Mouse (Mus musculus): ENCODE results near the gene Gtf3c5.

Gtf3c5 gene

DNA sequence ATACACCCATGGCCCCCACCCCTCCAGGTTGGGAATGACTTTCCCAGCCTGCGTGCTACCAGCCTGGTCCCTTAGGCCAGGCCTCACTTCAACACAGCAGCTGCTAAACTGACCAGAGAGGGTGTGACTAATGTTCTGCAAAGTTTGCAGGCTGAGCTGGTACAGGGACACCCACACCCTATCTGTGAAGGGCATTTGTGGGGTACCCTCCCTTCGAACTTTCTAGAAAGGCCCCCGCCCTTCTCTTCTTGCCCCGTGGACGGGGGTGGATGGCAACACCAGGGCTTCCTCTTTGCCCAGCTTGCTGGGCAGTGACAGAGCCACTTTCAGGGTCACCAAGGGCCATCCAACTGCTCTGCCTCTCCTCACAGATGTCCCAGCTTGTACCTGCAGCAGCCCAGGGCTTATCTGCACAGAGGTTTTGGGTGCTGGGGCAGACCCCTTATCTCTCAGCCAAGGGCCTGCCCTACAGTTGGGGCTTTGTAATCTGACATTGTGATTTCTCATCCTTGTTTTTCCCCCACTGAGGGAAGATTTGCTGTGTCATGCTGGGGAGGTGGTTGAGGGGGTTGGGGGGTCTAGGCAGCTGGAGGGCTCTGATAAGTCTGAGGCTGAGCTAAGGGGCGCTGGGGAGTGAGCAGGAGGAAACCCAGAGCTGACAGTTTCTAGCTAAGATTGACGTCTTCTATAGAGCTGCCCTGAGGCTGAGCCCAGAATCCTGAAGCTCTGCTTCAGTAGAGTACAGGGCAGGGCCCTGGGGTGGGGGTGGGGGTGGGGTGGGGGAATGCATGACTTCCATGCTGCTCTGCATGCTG, 14.4 kb upstream of the Gtf3c5 start:
- Histone ChIP-seq H3K36me3 (ENCODE audit: control insufficient read depth, insufficient read depth, low read length, poor library complexity, severe bottlenecking) (no peaks in the 10 kb centered on the region), H3K27me3 (ENCODE audit: control insufficient read depth, insufficient read depth, low read length, poor library complexity, severe bottlenecking) (no peaks in the 10 kb centered on the region)
- DNase-seq (ENCODE audit: low read depth, low spot score) = no peak

GRCm38 (mm10) chr2:28596998-28597397, 13.4 kb upstream of the Gtf3c5 start:
- Histone ChIP-seq H3K36me3 (ENCODE audit: control insufficient read depth, insufficient read depth, low read length, poor library complexity, severe bottlenecking) (no peaks in the 10 kb centered on the region), H3K27me3 (ENCODE audit: control insufficient read depth, insufficient read depth, low read length, poor library complexity, severe bottlenecking) (no peaks in the 10 kb centered on the region)
- DNase-seq (ENCODE audit: low read depth, low spot score) = peak; percentile 24

DNA sequence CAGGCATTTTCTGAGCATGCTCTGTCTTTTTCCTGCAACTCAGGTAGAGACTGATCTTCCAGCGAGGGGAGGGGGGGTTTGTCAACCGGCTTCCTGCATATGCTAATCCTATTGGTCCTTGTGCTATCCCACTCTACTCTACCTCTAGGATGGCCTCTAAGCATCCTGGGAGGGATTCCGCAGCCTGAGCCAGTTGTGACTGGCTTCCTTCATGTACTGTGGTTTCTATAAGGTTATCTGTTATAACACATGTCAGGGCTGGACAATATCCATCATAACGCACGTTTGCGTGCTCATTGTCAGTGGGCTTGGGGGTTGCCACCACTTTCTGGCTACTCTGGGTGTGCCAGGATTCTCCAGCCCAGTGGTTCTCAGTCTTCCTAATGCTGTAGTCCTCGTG, 12.5 kb upstream of the Gtf3c5 start:
- no peak for DNase-seq (ENCODE audit: low read depth, low spot score)
- Histone ChIP-seq H3K27me3 (ENCODE audit: control insufficient read depth, insufficient read depth, low read length, poor library complexity, severe bottlenecking) (no peaks in the 10 kb centered on the region), H3K36me3 (ENCODE audit: control insufficient read depth, insufficient read depth, low read length, poor library complexity, severe bottlenecking) (no peaks in the 10 kb centered on the region)

- no peaks in the 10 kb centered on the region for H3K27me3 ChIP-seq (ENCODE audit: control insufficient read depth, insufficient read depth, low read length, poor library complexity, severe bottlenecking)
- H3K36me3 ChIP-seq (ENCODE audit: control insufficient read depth, insufficient read depth, low read length, poor library complexity, severe bottlenecking) = no peaks in the 10 kb centered on the region
- peak; percentile 86 for DNase-seq (ENCODE audit: low read depth, low spot score)
Measured at GRCm38 (mm10) chr2:28592809-28593208, 9.3 kb upstream of the Gtf3c5 start.

GRCm38 (mm10) chr2:28591479-28591878, 7.9 kb upstream of the Gtf3c5 start:
- Histone ChIP-seq H3K36me3 (ENCODE audit: control insufficient read depth, insufficient read depth, low read length, poor library complexity, severe bottlenecking) (no peaks in the 10 kb centered on the region), H3K27me3 (ENCODE audit: control insufficient read depth, insufficient read depth, low read length, poor library complexity, severe bottlenecking) (no peaks in the 10 kb centered on the region)
- no peak for DNase-seq (ENCODE audit: low read depth, low spot score)

- no peak for DNase-seq (ENCODE audit: low read depth, low spot score)
- no peaks in the 10 kb centered on the region for H3K36me3 ChIP-seq (ENCODE audit: control insufficient read depth, insufficient read depth, low read length, poor library complexity, severe bottlenecking)
- H3K27me3 ChIP-seq (ENCODE audit: control insufficient read depth, insufficient read depth, low read length, poor library complexity, severe bottlenecking) = no peaks in the 10 kb centered on the region
Measured at GRCm38 (mm10) chr2:28588574-28588973, 5.0 kb upstream of the Gtf3c5 start.

DNA sequence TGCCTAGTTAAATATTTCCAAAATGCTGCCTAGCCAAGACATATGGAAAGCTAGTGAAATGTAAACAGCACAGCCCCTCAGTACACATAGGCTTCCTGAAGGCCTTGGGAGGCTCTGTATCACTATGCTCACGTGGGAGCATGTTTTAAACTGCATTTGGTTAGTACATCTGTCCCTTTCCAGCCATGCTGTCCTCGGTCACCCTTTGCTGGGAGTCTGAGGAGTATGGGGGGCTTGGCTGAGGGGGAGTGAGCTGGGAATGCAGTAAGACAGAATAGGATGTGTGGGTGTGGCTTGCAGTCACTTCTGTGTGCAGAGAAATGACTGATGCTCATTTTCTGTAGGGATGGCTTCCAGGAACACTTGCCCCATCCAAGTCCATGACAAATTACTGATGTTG, 2.2 kb upstream of the Gtf3c5 start:
- no peaks in the 10 kb centered on the region for H3K36me3 ChIP-seq (ENCODE audit: control insufficient read depth, insufficient read depth, low read length, poor library complexity, severe bottlenecking)
- DNase-seq (ENCODE audit: low read depth, low spot score) = no peak
- H3K27me3 ChIP-seq (ENCODE audit: control insufficient read depth, insufficient read depth, low read length, poor library complexity, severe bottlenecking) = no peaks in the 10 kb centered on the region

GRCm38 (mm10) chr2:28585043-28585571, 1.6 kb upstream of the Gtf3c5 start:
- no peaks in the 10 kb centered on the region for H3K27me3 ChIP-seq (ENCODE audit: control insufficient read depth, insufficient read depth, low read length, poor library complexity, severe bottlenecking)
- H3K36me3 ChIP-seq (ENCODE audit: control insufficient read depth, insufficient read depth, low read length, poor library complexity, severe bottlenecking) = no peaks in the 10 kb centered on the region
- peak; percentile 94 for DNase-seq (ENCODE audit: low read depth, low spot score)

GRCm38 (mm10) chr2:28582647-28583353, 751 bp downstream of the Gtf3c5 start:
- Histone ChIP-seq H3K36me3 (ENCODE audit: control insufficient read depth, insufficient read depth, low read length, poor library complexity, severe bottlenecking) (no peaks in the 10 kb centered on the region; the same call in none of the 2 replicates), H3K27me3 (ENCODE audit: control insufficient read depth, insufficient read depth, low read length, poor library complexity, severe bottlenecking) (no peaks in the 10 kb centered on the region)
- peak; percentile 87 for DNase-seq (ENCODE audit: low read depth, low spot score)

DNA sequence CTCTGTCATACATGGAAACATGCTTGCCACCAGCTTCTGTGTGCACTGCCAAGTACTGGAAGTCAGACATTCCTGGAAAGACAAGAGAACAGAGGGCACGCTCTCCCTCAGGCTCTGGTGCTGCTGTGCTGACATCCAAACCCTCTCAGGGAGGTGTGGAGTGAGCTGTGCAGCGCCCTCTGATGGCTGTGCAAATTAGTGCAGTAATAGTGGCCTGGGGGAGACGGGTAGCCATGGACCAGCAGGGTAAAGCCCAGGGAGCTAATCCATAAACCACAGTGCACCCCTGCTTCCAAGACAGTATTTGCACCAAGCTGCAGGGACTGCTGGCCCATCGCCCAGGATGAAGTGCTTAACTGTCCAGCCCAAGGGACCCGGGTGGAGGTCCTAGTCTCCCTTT, 5.5 kb downstream of the Gtf3c5 start:
- Histone ChIP-seq H3K36me3 (ENCODE audit: control insufficient read depth, insufficient read depth, low read length, poor library complexity, severe bottlenecking) (peaks cover 1% of the 10 kb centered on the region), H3K27me3 (ENCODE audit: control insufficient read depth, insufficient read depth, low read length, poor library complexity, severe bottlenecking) (no peaks in the 10 kb centered on the region)
- peak; percentile 64 for DNase-seq (ENCODE audit: low read depth, low spot score)

- Histone ChIP-seq H3K36me3 (ENCODE audit: control insufficient read depth, insufficient read depth, low read length, poor library complexity, severe bottlenecking) (peaks cover 1% of the 10 kb centered on the region), H3K27me3 (ENCODE audit: control insufficient read depth, insufficient read depth, low read length, poor library complexity, severe bottlenecking) (no peaks in the 10 kb centered on the region)
- DNase-seq (ENCODE audit: low read depth, low spot score) = no peak
Measured at GRCm38 (mm10) chr2:28576815-28577214, 6.7 kb downstream of the Gtf3c5 start.

GRCm38 (mm10) chr2:28575341-28575740, 8.2 kb downstream of the Gtf3c5 start:
- no peaks in the 10 kb centered on the region for H3K27me3 ChIP-seq (ENCODE audit: control insufficient read depth, insufficient read depth, low read length, poor library complexity, severe bottlenecking)
- DNase-seq (ENCODE audit: low read depth, low spot score) = no peak
- peaks cover 4% of the 10 kb centered on the region for H3K36me3 ChIP-seq (ENCODE audit: control insufficient read depth, insufficient read depth, low read length, poor library complexity, severe bottlenecking)

DNA sequence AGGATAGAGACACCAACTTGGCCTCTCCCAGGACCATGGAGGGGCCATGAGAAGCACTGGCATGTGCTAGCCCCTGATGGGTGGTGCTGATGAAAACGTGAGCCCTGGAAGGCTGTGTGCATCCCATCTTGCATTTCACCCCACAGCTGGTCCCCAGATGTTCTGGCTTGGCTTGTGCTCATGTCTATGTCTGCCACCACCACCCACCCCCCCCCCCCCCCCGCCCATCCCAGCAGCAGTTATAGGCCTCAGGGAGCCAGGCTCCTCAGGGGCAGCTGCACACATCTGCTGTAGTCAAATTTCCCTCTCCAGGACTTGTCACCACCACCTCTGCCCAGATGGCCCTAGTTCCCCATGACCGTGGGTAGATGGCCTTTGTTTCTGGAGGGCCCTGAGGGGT, 13.6 kb downstream of the Gtf3c5 start:
- no peaks in the 10 kb centered on the region for H3K27me3 ChIP-seq (ENCODE audit: control insufficient read depth, insufficient read depth, low read length, poor library complexity, severe bottlenecking)
- H3K36me3 ChIP-seq (ENCODE audit: control insufficient read depth, insufficient read depth, low read length, poor library complexity, severe bottlenecking) = peaks cover 2% of the 10 kb centered on the region
- DNase-seq (ENCODE audit: low read depth, low spot score) = no peak

DNA sequence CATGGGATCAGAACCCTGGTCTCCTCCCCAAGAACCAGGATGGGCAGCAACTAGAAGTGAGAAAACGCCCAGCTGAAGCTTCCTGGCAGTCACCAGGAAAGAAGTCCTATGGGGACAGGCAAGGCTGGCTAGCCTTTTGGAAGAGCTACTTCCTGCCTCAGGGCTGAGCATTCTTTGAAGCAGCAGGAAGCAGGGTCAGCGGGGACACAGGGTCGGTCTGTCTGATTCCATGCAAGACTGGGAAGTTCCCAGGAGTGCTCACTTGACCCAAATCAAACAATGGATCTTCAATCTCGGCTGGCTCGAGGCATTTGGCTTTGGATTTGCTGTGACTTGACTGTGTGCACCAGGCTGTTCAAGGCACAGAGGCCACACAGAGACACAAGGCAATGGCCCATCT, 17.0 kb downstream of the Gtf3c5 start:
- no peaks in the 10 kb centered on the region for H3K27me3 ChIP-seq (ENCODE audit: control insufficient read depth, insufficient read depth, low read length, poor library complexity, severe bottlenecking)
- H3K36me3 ChIP-seq (ENCODE audit: control insufficient read depth, insufficient read depth, low read length, poor library complexity, severe bottlenecking) = peaks cover 2% of the 10 kb centered on the region; the same call in 1 of the 2 replicates
- no peak for DNase-seq (ENCODE audit: low read depth, low spot score)

DNA sequence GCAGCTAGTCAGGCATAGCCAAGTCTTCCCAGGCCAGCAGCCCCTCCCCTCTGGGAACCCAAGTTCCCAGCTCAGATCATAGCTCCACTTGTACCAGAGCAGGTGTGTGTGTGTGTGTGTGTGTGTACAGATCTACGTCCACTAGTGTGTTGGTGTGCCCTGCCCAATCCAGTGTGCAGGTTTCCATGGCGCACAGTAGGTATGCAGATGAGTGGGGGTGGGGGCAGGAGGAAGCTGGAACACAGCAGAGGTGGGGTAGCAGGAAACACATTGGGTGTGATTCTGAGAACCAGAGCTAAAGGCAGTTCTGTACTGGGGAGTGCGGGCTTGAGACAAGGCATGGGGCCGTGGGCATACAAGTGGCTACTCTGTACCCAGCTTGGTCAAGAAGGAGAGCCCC, 19.2 kb downstream of the Gtf3c5 start:
- H3K27me3 ChIP-seq (ENCODE audit: control insufficient read depth, insufficient read depth, low read length, poor library complexity, severe bottlenecking) = no peaks in the 10 kb centered on the region
- H3K36me3 ChIP-seq (ENCODE audit: control insufficient read depth, insufficient read depth, low read length, poor library complexity, severe bottlenecking) = no peaks in the 10 kb centered on the region; the same call in 1 of the 2 replicates
- DNase-seq (ENCODE audit: low read depth, low spot score) = no peak
